Mouse (Mus musculus) left cerebral cortex, postnatal 25 days (tissue): ENCODE data around the gene Gtdc1. TPM values are rescaled to one million over a fixed set of nuclear protein-coding genes. Genes with fewer than 3 reads are reported as not detected.
"Not testable (repeated sequence)": the region's sequence is repeated elsewhere in the genome, so short reads cannot be mapped to it uniquely, and the experiment has no call there.

Source experiments
- DNase-seq, 2 experiments: peaks; one replicate each; pipeline ENCODE4 v3.0.0; 2022; ENCODE audit warnings: low spot score in 2 of 2, mixed read lengths in 1 of 2
- intact Hi-C: fragments of 180-260 bp; cut with DNase I; formaldehyde crosslinking; loops from one replicate; pipeline ENCODE4 v1.15.1; 2025
- total RNA-seq, 2 experiments: library from RNA; stranded (reverse); gene quantifications; 2 replicates each; pipeline ENCODE4 v1.2.3; 2021

Gtdc1 gene
- total RNA-seq, 2 experiments from 2014 or later: 79.8 to 82.3 TPM

- no peak for DNase-seq
- intact Hi-C loops: no loop called here
These were observed 294.4 kb downstream of the Gtdc1 start for GRCm38 (mm10) chr2:44633064-44633463.

DNA sequence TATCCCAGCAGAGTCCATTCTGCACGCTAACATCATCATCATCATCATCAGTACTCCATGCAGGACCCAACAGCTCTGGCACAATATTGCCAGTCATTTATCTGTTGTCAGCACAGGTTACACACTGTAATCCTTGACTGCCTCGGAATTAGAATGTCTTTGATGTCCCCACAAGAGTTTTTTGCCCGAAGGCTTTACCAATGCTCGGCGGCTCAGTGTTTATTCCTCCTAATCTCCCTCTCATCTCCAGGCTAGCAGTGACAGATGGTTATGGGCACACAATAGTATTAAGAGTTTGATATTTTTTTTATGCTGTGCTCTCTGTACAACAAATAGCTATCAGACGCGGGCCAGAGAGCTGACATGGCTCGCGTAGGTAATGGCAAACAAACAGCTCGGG lies 294.9 kb downstream of the Gtdc1 start:
- DNase-seq: no peak
- intact Hi-C loops: no loop called here

GRCm38 (mm10) chr2:44631064-44631463 lies 296.4 kb downstream of the Gtdc1 start:
- no peak for DNase-seq
- intact Hi-C loops: no loop called here

DNA sequence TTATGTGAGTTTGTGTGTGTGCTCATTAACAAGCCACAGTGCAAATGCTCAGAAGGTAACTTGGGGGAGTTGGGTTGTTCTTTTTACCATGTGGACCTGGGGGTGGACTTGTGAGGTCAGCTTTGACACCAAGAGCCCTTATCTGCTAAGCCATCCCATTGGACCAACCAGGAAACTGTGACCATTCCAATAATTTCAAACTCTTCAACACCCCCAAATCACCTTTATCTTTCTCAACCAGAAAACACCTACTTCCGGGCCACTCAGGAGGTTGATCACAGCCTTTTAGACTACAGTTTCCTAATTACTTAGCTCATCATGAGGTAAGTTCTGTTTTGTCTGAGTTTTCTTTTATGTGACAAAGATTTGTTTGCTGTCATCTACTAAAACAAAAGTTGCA lies 298.7 kb downstream of the Gtdc1 start:
- no peak for DNase-seq
- intact Hi-C loops: no loop called here

DNA sequence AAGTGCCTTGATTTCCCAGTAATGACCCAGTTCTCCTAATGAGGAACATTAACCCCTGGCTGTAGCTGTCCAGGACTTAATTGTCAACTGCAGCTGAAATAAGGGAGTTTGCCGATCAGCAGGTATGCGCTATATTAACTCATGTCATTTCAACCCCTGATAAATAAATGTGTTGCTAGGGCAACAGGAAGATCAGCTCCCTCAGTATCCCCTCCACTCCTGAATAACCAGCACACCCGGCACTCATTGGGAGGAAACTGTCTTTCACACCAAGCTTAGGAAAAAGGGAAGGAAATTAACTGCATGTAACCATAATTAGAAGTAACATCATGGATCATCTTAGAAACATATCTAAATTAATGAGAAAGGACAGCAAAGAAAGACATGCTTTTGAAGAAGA lies 302.3 kb downstream of the Gtdc1 start:
- no peak for DNase-seq

DNA sequence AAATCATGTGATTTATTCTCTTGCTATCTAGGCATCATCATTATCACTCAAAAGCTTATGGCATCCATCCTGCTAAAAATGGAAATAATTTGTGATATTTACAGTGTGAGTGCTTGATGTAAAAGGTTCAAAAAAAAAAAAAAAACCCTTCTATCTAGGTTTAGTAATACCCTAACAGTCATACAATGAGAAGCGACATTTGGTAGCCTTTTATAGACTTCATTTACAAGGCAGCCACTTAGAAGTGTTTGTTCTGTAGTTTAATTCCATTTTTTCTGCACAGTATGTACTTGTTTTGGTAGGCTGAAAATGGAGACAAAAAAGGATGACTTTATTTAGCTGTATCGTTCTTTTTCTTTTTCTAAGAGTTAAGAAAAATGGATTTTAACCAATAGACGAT lies 305.0 kb downstream of the Gtdc1 start:
- intact Hi-C loops: no loop called here
- peak in 1 of 2 experiments; percentile 62 for DNase-seq

More for the DNA sequence above, 302.3 kb downstream of the Gtdc1 start:
- intact Hi-C loops: no loop called here

- intact Hi-C loops, DNase-seq: not testable (repeated sequence)
These were observed 327.8 kb downstream of the Gtdc1 start for GRCm38 (mm10) chr2:44599653-44600052.

DNA sequence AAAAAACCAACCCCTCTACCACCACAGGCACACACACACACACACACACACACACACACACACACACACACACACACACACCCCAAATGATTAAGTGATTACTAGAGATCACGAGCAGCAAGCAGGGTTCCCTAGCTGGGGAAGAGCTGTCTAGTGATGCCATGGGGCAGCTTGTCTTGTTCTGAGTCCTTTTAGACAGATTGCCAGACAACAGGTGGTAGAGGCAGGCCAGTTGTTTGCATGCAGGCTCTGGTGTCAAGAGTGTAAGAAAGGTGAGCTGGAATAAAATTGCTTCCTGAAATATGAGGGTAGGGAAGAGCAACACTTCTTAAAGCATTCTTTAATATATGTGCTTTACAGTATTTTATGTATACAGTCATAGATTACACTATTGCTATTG lies 333.2 kb downstream of the Gtdc1 start:
- intact Hi-C loops: no loop called here
- DNase-seq: no peak

GRCm38 (mm10) chr2:44590881-44591280 lies 336.6 kb downstream of the Gtdc1 start:
- DNase-seq: no peak
- intact Hi-C loops: no loop called here

GRCm38 (mm10) chr2:44584061-44584460 lies 343.4 kb downstream of the Gtdc1 start:
- intact Hi-C loops: no loop called here
- no peak for DNase-seq

GRCm38 (mm10) chr2:44583491-44583890 lies 344.0 kb downstream of the Gtdc1 start:
- intact Hi-C loops: no loop called here
- DNase-seq: no peak

- intact Hi-C loops: no loop called here
- DNase-seq: no peak
These were observed 355.6 kb downstream of the Gtdc1 start for GRCm38 (mm10) chr2:44571810-44572209.

DNA sequence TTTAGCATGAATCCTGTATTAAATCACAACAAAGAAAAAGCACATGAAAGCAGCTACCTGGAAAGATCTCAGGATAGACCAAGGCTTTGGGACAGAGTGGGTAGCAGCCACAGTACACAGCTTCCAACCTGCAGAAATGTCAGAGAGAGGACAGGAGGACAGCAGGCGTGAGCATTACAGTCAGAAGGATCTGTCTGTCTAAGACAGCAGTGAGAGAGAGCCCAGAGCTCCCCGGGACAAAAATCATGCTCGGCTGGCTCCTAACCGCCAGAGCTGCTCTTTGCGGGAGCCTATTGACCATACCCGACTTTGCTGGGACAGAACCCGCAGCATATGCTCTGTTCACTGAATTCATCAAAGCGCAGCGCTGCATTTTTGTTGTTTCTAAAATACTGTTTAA lies 356.3 kb downstream of the Gtdc1 start:
- peak in 1 of 2 experiments; percentile 41 for DNase-seq
- intact Hi-C loops: no loop called here

DNA sequence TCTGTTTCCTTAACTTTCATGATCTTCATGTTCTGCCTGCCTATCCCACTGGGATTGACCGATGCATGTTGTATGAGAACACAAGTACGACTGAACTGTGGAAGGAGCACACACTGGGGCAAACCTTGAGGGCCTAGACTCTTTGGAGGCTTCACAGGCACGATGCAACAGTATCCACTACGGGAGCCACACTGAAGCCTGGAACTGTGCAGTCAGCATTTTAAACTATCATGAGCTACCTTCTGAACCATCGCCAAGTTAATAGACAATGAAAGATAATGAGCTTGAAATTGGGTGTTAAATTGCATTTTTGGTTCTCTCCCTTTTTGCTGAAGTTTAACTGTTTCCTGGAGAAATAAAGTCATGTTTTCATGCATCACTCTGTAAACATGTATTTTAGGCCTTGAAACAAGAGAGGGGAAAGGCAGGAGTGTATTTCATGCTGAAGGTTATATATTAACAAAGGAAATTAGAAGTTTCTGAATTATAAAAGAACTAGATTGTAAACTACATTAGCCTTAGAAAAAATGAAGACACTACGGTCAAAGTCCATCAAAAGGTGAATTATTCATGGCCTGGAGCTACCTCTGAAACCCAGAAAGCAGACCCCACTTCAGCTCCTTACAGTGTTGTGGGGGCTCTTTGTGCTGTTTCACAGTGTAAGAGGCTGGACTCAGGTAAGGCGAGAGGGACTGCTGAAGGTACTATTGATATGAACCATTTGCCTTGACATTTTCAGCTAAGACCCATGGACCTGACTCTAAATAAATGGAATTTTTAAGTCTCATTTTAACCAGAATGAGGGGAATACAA lies 358.1 kb downstream of the Gtdc1 start:
- intact Hi-C loops: loop anchor here (5.0 to 10.0 kb wide), 5 partner anchors 358 to 785 kb away; partner anchors contain the start of gene Gtdc1
- DNase-seq: no peak

DNA sequence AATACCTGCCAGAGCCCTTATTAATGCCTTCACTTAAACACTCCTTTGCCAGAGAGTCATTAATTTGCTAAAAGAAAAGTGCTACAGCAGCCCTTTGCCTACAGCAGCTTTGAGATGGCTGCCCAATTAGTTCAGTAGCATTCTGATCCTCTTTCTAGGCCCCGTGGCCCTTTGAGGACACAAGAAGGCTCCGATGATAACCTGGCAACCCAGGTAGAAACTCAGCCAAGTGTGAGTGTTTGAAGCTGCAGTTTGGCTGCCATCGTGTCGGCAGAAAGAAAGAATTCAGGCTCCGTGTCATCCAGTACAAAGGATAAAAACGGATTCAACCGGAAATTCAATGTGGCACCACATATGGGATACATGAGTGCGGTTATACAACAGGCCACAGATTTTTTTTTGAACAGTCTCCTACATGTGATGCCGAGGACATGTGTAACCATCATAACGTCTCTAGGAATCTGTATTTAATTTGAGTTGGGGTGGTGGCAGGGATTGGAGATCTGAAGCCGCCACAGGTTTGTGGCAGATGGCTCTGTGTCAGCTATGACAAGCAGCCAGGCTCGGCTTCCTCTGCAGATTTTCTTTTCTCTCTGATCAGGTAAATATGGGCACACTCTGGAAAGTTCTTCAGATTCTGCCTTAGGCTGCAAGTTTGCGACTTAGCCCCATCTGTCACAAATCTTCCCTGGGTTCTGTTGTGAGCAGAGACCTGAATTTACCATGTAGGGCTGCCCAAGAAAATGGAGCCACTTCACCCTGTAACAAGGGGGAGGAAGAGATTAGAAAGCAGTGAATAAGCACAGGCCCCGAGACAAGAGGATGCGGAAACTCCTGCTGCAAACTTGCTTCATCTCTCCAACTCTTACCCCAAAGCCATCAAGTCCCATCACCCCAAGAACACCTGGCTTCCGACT lies 362.4 kb downstream of the Gtdc1 start:
- intact Hi-C loops: loop anchor here (5.0 to 10.0 kb wide), 5 partner anchors 362 to 780 kb away; partner anchors contain the start of gene Gtdc1
- DNase-seq: peak; percentile 47 to 87

GRCm38 (mm10) chr2:44561789-44562188 lies 365.7 kb downstream of the Gtdc1 start:
- intact Hi-C loops: loop anchor here (10.0 kb wide), 4 partner anchors 427 to 777 kb away; no protein-coding TSS in a partner anchor
- DNase-seq: peak in 1 of 2 experiments; percentile 57

DNA sequence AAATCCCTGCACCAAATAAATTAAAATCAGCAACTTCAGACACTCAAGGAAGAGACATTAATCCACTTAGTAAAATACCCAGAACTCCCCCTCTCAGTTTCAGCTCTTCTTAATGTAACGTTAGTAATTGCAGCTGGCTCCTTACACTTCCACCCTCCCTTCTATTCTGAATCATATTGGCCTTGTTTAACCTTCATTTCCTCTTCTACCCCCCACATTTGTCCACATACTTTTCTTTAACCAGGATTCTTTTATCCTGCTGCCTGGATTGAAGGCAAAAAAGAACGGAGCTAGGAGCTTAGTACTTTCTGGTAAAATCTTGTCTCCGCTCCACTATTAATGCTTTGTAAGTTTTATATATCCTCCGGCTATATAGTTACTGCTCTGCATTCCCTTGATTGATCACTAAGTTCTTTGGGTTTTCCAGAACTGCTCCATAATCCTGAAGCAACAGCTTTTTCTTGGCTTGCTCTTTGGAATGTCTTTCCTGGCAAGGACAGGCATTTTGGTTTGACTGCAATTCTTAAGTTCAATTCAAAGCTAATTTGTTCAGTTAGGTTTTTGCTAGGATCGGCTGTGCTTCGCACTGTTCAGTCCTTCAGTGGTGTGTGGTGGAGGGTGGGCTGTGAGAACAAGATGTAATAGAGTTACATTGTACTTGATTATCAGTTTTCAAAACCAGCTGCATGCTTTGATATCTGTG lies 368.1 kb downstream of the Gtdc1 start:
- intact Hi-C loops: loop anchor here (5.0 to 10.0 kb wide), 2 partner anchors 455 to 553 kb away; no protein-coding TSS in a partner anchor
- no peak for DNase-seq

DNA sequence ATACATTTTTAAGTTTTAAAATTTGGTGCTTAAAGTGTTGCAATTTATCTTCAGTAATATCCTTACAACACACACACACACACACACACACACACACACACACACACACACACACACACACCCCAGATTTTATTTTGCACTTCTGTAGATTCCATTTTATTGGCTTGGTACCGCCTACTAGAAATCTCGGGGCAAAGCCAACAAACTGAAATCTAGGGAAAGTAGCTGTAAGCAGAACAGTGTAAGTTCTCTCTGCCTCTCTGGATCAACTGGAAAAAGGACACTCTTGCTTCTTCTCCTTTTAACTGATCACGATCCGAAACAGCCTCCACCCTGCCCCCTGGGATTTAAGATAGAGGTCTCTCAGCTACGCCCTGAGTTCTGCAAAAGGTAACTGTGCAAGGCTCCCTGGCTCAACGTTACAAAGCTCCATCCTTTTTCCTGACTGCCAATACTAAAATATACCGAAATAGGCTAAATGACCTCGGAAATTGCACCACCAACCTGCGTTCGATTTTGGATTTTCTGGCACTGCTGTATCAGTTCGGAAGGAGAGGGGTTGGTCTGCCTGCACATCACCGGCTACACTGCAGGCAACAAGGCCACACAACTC lies 369.7 kb downstream of the Gtdc1 start:
- intact Hi-C loops: loop anchor here (5.0 to 10.0 kb wide), 2 partner anchors 453 to 555 kb away; no protein-coding TSS in a partner anchor
- peak in 1 of 2 experiments; percentile 79 for DNase-seq
